Mouse (Mus musculus) testis, postnatal 10 days (tissue): Measurements from ENCODE around the gene Hmgn1.
"Not testable (repeated sequence)": the region's sequence is repeated elsewhere in the genome, so short reads cannot be mapped to it uniquely, and the experiment has no call there.

Experiments used
- DNase-seq: peaks from one replicate; pipeline ENCODE4 v3.0.0; 2021; ENCODE audit warnings: low spot score

Hmgn1 gene

GRCm38 (mm10) chr16:96126684-96127171 lies 801 bp downstream of the Hmgn1 start:
- peak; percentile 57 for DNase-seq

- no peak for DNase-seq
These were observed 7.4 kb downstream of the Hmgn1 start for GRCm38 (mm10) chr16:96120022-96120623.

- DNase-seq = no peak
These were observed 12.8 kb downstream of the Hmgn1 start for GRCm38 (mm10) chr16:96114729-96115128.

GRCm38 (mm10) chr16:96112769-96113168 lies 14.8 kb downstream of the Hmgn1 start:
- no peak for DNase-seq

- DNase-seq = no peak
These were observed 16.7 kb downstream of the Hmgn1 start for GRCm38 (mm10) chr16:96110655-96111345.

GRCm38 (mm10) chr16:96109673-96110072 lies 17.9 kb downstream of the Hmgn1 start:
- no peak for DNase-seq

GRCm38 (mm10) chr16:96103036-96103435 lies 24.5 kb downstream of the Hmgn1 start:
- no peak for DNase-seq

- not testable (repeated sequence) for DNase-seq
These were observed 29.7 kb downstream of the Hmgn1 start for GRCm38 (mm10) chr16:96097811-96098210.

- DNase-seq = no peak
These were observed 31.6 kb downstream of the Hmgn1 start for GRCm38 (mm10) chr16:96095966-96096365.

- DNase-seq = no peak
These were observed 35.7 kb downstream of the Hmgn1 start for GRCm38 (mm10) chr16:96091515-96092504.

GRCm38 (mm10) chr16:96088120-96088519 lies 39.4 kb downstream of the Hmgn1 start:
- DNase-seq = no peak

- no peak for DNase-seq
These were observed 40.1 kb downstream of the Hmgn1 start for GRCm38 (mm10) chr16:96087436-96087835.

- DNase-seq = no peak
These were observed 40.5 kb downstream of the Hmgn1 start for GRCm38 (mm10) chr16:96087001-96087400.

GRCm38 (mm10) chr16:96085597-96085996 lies 41.9 kb downstream of the Hmgn1 start:
- DNase-seq = no peak

- DNase-seq = peak; percentile 64
These were observed 44.3 kb downstream of the Hmgn1 start for GRCm38 (mm10) chr16:96083179-96083646.

- peak; percentile 92 for DNase-seq
These were observed 45.0 kb downstream of the Hmgn1 start, which contains the start of gene Brwd1 for GRCm38 (mm10) chr16:96082301-96083178. Gene Brwd1 (minus strand): TSS chr16:96082526.

GRCm38 (mm10) chr16:96081742-96082241 lies 45.7 kb downstream of the Hmgn1 start:
- DNase-seq = peak; percentile 83

GRCm38 (mm10) chr16:96081331-96081730 lies 46.2 kb downstream of the Hmgn1 start:
- DNase-seq = peak; percentile 92

- no peak for DNase-seq
These were observed 47.0 kb downstream of the Hmgn1 start for GRCm38 (mm10) chr16:96080524-96080923.
